Mouse (Mus musculus) R1 (cell line): Measurements from ENCODE around the gene Akap8.
A peak's percentile ranks its signal among the peaks of the same experiment; 100 is the strongest.

Source experiments
- DNase-seq: peaks from one replicate; pipeline ENCODE4 v3.0.0-alpha.2; 2018; ENCODE audit warnings: low read depth, low spot score

Gene Akap8

GRCm38 (mm10) chr17:32349037-32349732 lies 28.1 kb upstream of the Akap8 start:
- peak; percentile 57 for DNase-seq

GRCm38 (mm10) chr17:32348406-32348805 lies 27.4 kb upstream of the Akap8 start:
- DNase-seq = no peak

GRCm38 (mm10) chr17:32341102-32341501 lies 20.1 kb upstream of the Akap8 start:
- DNase-seq = no peak

- no peak for DNase-seq
Measured at GRCm38 (mm10) chr17:32340110-32340509, 19.1 kb upstream of the Akap8 start.

GRCm38 (mm10) chr17:32335869-32336268 lies 14.8 kb upstream of the Akap8 start:
- DNase-seq = no peak

GRCm38 (mm10) chr17:32334921-32335320 lies 13.9 kb upstream of the Akap8 start:
- no peak for DNase-seq

- no peak for DNase-seq
Measured at GRCm38 (mm10) chr17:32333675-32334303, 12.8 kb upstream of the Akap8 start.

- DNase-seq = no peak
Measured at GRCm38 (mm10) chr17:32327501-32327900, 6.5 kb upstream of the Akap8 start.

GRCm38 (mm10) chr17:32322809-32323208 lies 1.8 kb upstream of the Akap8 start:
- no peak for DNase-seq

- no peak for DNase-seq
Measured at GRCm38 (mm10) chr17:32321836-32322235, 798 bp upstream of the Akap8 start.

GRCm38 (mm10) chr17:32321390-32321734 lies 324 bp upstream of the Akap8 start:
- no peak for DNase-seq

GRCm38 (mm10) chr17:32319950-32320349 lies 1.1 kb downstream of the Akap8 start:
- DNase-seq = peak; percentile 42

- DNase-seq = no peak
Measured at GRCm38 (mm10) chr17:32317708-32318107, 3.3 kb downstream of the Akap8 start.

- no peak for DNase-seq
Measured at GRCm38 (mm10) chr17:32317032-32317431, 4.0 kb downstream of the Akap8 start.

- no peak for DNase-seq
Measured at GRCm38 (mm10) chr17:32315560-32315959, 5.5 kb downstream of the Akap8 start.

- DNase-seq = no peak
Measured at GRCm38 (mm10) chr17:32313892-32314291, 7.1 kb downstream of the Akap8 start.

- no peak for DNase-seq
Measured at GRCm38 (mm10) chr17:32312801-32313200, 8.2 kb downstream of the Akap8 start.

GRCm38 (mm10) chr17:32307963-32308362 lies 13.1 kb downstream of the Akap8 start:
- no peak for DNase-seq

GRCm38 (mm10) chr17:32298125-32298524 lies 22.9 kb downstream of the Akap8 start:
- DNase-seq = peak; percentile 61

GRCm38 (mm10) chr17:32295901-32296300 lies 25.1 kb downstream of the Akap8 start:
- peak; percentile 98 for DNase-seq

GRCm38 (mm10) chr17:32295160-32295559 lies 25.9 kb downstream of the Akap8 start:
- DNase-seq = no peak

GRCm38 (mm10) chr17:32285138-32285670 lies 35.8 kb downstream of the Akap8 start:
- no peak for DNase-seq
